Mouse (Mus musculus): Measurements from ENCODE around the gene Opcml.

DNA sequence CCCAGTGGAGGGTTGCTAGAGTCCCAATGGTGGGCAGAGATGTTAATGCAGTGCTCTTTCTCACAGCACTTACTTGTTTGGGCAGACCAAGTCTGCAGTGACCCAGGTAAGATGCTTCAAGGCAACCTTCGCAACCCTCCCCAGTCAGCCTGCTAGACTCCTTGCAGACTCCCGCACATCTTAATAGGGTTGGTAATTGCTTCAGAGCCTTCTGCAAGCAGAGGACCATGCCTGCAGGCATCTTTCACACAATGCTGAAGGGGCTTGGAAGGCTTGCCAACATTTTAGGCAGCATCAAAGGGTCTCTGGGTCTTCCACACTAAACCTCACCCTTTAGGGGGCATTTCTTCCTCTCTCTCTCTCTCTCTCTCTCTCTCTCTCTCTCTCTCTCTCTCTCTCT lies 1.7 kb downstream of the Opcml start:
- TF ChIP-seq CTCF (IDR thresholded peaks at IDR 0.05; ENCODE audit: control insufficient read depth, insufficient read depth, insufficient read length) (no peak), CEBPB (IDR thresholded peaks at IDR 0.05; ENCODE audit: low read depth) (no peak), FOSL1 (IDR thresholded peaks at IDR 0.05; ENCODE audit: insufficient read depth, low read length, poor library complexity, severe bottlenecking) (no peak), MYOG (IDR thresholded peaks at IDR 0.05; ENCODE audit: control insufficient read depth, extremely low read depth, insufficient read length) (no peak), MAX (IDR thresholded peaks at IDR 0.05) (no peak), MYOD1 (IDR thresholded peaks at IDR 0.05; ENCODE audit: control insufficient read depth, insufficient read length, low read depth) (no peak), USF1 (IDR thresholded peaks at IDR 0.05; ENCODE audit: low read depth) (no peak)
